ENCODE assay signal across 8 mouse cellular contexts in the genomic region with DNA sequence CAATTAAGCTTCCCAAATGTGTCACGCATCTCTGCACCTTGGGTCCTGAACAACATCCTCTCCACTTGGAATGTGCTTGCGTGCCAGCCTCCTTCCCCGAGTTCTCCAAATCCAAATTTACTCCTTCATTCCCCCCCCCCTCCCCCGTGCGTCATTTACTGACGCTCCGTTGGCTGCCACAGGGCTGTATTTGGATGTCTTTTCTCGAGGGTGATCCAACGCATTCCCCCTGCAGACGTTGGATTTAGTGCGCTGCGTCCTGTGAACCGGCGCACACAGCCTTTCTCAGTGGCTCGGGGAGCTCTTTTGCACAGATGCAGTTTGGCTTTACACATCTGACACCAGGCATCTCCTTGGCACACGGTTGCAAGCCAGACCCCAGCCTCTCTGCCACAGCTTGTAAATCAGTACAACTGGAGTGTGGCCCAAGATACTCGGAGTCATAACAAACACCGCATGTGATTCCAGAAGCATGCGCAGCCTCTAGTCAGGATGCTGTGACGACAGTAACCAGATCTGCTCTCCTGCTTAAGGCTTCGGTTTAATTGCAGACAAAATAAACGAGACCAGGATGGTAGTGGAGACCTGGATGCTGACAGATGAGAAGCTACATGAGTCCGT. TPM values are rescaled to one million over a fixed set of nuclear protein-coding genes. Genes with fewer than 3 reads are reported as not detected.
A peak's percentile ranks its signal among the peaks of the same experiment; 100 is the strongest.
DNase-seq lines count a peak whose midpoint lies in the region; ATAC-seq lines count a peak whose summit lies in the region.

No protein-coding gene starts in this region.

- no peak for ATAC-seq in intestine, embryonic 15.5 days

- H3K36me3 ChIP-seq in intestine, embryonic 15.5 days = no peaks in the 10 kb centered on the region

- H3K9ac ChIP-seq in intestine, embryonic 15.5 days = peak overlapping the region; percentile 23; the same call in 1 of the 2 replicates

- H3K27me3 ChIP-seq in intestine, embryonic 15.5 days (replicated peaks) = no peaks in the 10 kb centered on the region

- intact Hi-C loops in gastrocnemius, postnatal 36 days (cut with DNase I) = no loop called here

- no peaks in the 10 kb centered on the region for H3K9me3 ChIP-seq in intestine, embryonic 15.5 days

- WGBS in intestine, embryonic 15.5 days = 25% methylated on average over 23 of the region's 23 CpGs

- peak overlapping the region; percentile 61 for H3K4me2 ChIP-seq in intestine, embryonic 15.5 days (replicated peaks)

- peak overlapping the region; percentile 71 for H3K27ac ChIP-seq in intestine, embryonic 15.5 days

- peak; percentile 52 to 67 for DNase-seq in kidney, postnatal 4 days
- DNase-seq in kidney, adult 9 months = no peak
- peak; percentile 77 for DNase-seq in embryo, embryonic 11 days
- DNase-seq in gastrocnemius, postnatal 36 days = peak; percentile 27 to 34
- DNase-seq in lung, postnatal 36 days = peak; percentile 34
- peak; percentile 62 for DNase-seq in skeletal muscle tissue, adult 2 months (ENCODE audit: low read depth, low spot score)
- DNase-seq in adipocyte (ENCODE audit: low spot score) = no peak

- H3K4me1 ChIP-seq in intestine, embryonic 15.5 days (replicated peaks) = peaks cover 15% of the 10 kb centered on the region; the same call in 1 of the 2 replicates

- peak overlapping the region; percentile 23 for H3K4me3 ChIP-seq in intestine, embryonic 15.5 days (replicated peaks)

RNA-seq across cellular contexts. Expression of gene Bcl2l14, which starts 43.4 kb away (rescaled TPM):
- total RNA-seq in gastrocnemius, postnatal 36 days (2021) = not detected
- 3.9 TPM in 2 replicates for polyA plus RNA-seq in intestine, embryonic 15.5 days (2015; fragmentation: Nextera tagmentation; extraction: Ambion mirVana)

Comparison
In these comparisons a context has a peak if more than half of its experiments do, and no peak if none do; other contexts are left out.
1. DNase-seq: peak in kidney, postnatal 4 days (2 of 2), embryo, embryonic 11 days (single experiment), gastrocnemius, postnatal 36 days (2 of 2), lung, postnatal 36 days (single experiment) and skeletal muscle tissue, adult 2 months (single experiment); none in kidney, adult 9 months (single experiment) and adipocyte (single experiment).